Mouse (Mus musculus) bone marrow macrophage, adult 2 months (primary cell): ENCODE data around the gene Gm20388.

ENCODE experiments used
- CTCF ChIP-seq: IDR thresholded peaks from 2 replicates; pipeline ENCODE4 v1.5.1; 2012; ENCODE audit warnings: low read depth, mild to moderate bottlenecking, low read length, moderate library complexity
- POLR2A ChIP-seq: IDR thresholded peaks from 2 replicates; pipeline ENCODE4 v1.6.1; 2012; ENCODE audit warnings: mild to moderate bottlenecking, low read depth, low read length, borderline replicate concordance

DNA sequence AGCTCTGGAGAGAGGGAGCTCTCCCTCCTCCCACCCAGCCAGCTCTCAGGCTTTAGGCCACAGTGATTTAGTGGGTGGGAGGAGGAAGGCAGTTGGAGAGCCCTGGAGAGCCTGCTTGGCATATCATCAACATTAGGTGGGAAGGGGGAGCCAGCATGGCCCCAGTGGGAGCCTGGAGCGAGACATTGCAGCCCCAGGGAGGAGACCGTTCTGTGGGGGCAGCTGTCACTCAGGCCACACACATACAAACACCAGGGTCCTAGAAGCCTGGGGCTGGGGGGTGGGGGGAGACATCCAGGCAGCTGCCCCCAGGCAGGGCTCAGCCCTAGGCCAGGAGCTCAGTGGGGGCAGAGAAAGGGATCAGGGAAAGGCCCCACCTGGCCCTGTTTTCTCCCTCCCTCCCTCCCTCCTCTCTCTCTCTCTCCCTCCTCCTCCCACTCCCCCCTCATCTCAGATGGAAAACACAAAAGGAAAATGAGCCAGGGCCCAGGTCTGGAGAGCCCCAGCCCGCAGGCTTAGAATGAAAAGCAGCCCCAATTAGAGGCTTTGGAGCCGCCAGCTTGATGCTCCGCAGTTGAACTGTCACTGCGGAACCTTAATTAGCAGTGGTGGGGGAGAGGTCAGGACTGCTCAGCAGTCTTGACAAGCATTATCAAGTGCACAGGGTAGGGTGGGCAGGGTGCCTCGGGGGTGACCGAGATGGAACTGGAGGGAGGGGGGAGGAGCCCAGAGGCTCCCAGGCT lies 514.7 kb downstream of the Gm20388 start:
- no peak for TF ChIP-seq POLR2A
- TF ChIP-seq CTCF: no peak
